Mouse (Mus musculus) limb, embryonic 10.5 days (tissue): ENCODE measurements around the gene Xxylt1. TPM values are rescaled to one million over a fixed set of nuclear protein-coding genes. Genes with fewer than 3 reads are reported as not detected.
A peak's percentile ranks its signal among the peaks of the same experiment; 100 is the strongest.

Experiments used
- DNase-seq: peaks from one replicate; pipeline ENCODE4 v3.0.0-alpha.2; 2017; ENCODE audit warnings: low spot score
- H3K27ac ChIP-seq: fragments of 300-500 bp; sonication (generic); 2 replicates; pipeline ENCODE4 v1.5.1; 2016; ENCODE audit warnings: mild to moderate bottlenecking
- H3K27me3 ChIP-seq: fragments of 300-500 bp; sonication (generic); 2 replicates; pipeline ENCODE4 v1.6.1; 2016; ENCODE audit warnings: low read depth, mild to moderate bottlenecking; ENCODE audit not compliant: poor library complexity, severe bottlenecking
- H3K36me3 ChIP-seq: fragments of 300-500 bp; sonication (generic); 2 replicates; pipeline ENCODE4 v1.6.1; 2016; ENCODE audit warnings: mild to moderate bottlenecking, moderate library complexity
- H3K4me1 ChIP-seq: fragments of 300-500 bp; sonication (generic); 2 replicates; pipeline ENCODE4 v1.6.1; 2016
- H3K4me3 ChIP-seq: fragments of 300-500 bp; sonication (generic); 2 replicates; pipeline ENCODE4 v1.5.1; 2016; ENCODE audit warnings: mild to moderate bottlenecking, moderate library complexity
- H3K9me3 ChIP-seq: fragments of 300-500 bp; sonication (generic); replicated peaks from 2 replicates; pipeline ENCODE4 v1.6.1; 2016; ENCODE audit warnings: mild to moderate bottlenecking
- WGBS: fragments of 180-500 bp; shearing (Covaris S2); methylation state at CpG from one replicate; pipeline ENCODE4 v1.1.7; 2016; 5-methylcytosine and 5-hydroxymethylcytosine counted together
- polyA plus RNA-seq: library from polyadenylated mRNA; unstranded; fragments of >200 nt; fragmentation: Nextera tagmentation; extraction: Ambion mirVana; gene quantifications from 2 replicates; pipeline ENCODE4 v1.2.1, GENCODE M21; 2016

The Xxylt1 gene
- polyA plus RNA-seq, 1 experiment from 2014 or later, result 16.6 TPM

DNA sequence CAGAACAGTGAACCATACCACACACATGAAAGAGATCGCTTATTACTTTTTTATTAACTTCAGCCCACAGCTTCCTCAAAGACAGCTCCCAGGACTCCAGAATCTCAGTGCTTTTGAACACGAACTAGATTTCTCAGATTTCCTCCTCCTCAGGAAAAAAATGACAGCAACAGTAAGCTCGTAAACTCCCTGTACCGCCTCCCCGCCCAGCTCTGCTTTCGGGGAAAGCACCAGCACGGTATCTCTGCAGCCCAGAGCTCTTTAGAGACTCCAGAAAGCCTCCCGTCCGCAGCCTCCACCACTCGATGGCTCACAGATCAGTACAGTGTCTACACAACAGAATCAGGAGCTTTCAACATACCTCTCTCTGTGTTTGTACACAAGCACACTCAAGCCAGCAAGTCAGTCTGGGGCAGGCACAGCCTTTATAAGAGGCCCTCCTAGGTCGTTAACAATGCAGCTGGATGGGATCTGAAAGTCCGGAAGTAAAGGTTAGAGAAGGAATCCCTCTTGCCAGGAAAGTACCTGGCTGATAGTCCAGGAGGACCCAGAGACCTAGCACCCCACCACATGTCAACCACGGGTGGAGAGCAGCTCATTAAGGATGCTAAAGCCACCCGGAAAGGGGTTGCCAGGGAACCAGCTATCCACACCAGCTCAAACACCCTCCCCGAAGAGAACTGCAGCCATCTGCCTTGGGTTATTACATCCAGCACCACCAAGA, 146.1 kb downstream of the Xxylt1 start:
- H3K4me3 ChIP-seq, result no peak overlapping the region
- peaks cover 52% of the 10 kb centered on the region for H3K4me1 ChIP-seq
- peak; percentile 43 for DNase-seq
- peak overlapping the region; percentile 74 for H3K27ac ChIP-seq
- 56% methylated on average over 15 of the region's 15 CpGs for WGBS
- no peaks in the 10 kb centered on the region for H3K27me3 ChIP-seq
- H3K36me3 ChIP-seq, result no peaks in the 10 kb centered on the region
- H3K9me3 ChIP-seq, result no peaks in the 10 kb centered on the region; the same call in 1 of the 2 replicates

GRCm38 (mm10) chr16:30934205-30934780, 146.9 kb downstream of the Xxylt1 start:
- no peak for DNase-seq
- peak overlapping the region; percentile 38 for H3K27ac ChIP-seq
- 74% methylated on average over 11 of the region's 11 CpGs for WGBS

GRCm38 (mm10) chr16:30933366-30933765, 147.9 kb downstream of the Xxylt1 start:
- 91% methylated on average over 8 of the region's 8 CpGs for WGBS
- DNase-seq, result no peak
- Histone ChIP-seq H3K27ac (no peak overlapping the region), H3K36me3 (no peaks in the 10 kb centered on the region), H3K4me1 (peaks cover 43% of the 10 kb centered on the region), H3K27me3 (no peaks in the 10 kb centered on the region), H3K9me3 (no peaks in the 10 kb centered on the region; the same call in 1 of the 2 replicates), H3K4me3 (no peak overlapping the region)

More at GRCm38 (mm10) chr16:30934205-30934780, 146.9 kb downstream of the Xxylt1 start:
- Histone ChIP-seq H3K9me3 (no peaks in the 10 kb centered on the region; the same call in 1 of the 2 replicates), H3K4me1 (peaks cover 44% of the 10 kb centered on the region), H3K4me3 (no peak overlapping the region), H3K36me3 (no peaks in the 10 kb centered on the region), H3K27me3 (no peaks in the 10 kb centered on the region)

- H3K4me1 ChIP-seq, result peaks cover 49% of the 10 kb centered on the region
- no peaks in the 10 kb centered on the region; the same call in 1 of the 2 replicates for H3K9me3 ChIP-seq
- peak overlapping the region; percentile 36; the same call in 1 of the 2 replicates for H3K27ac ChIP-seq
- no peaks in the 10 kb centered on the region for H3K27me3 ChIP-seq
- 63% methylated on average over 4 of the region's 4 CpGs for WGBS
- H3K36me3 ChIP-seq, result no peaks in the 10 kb centered on the region
- DNase-seq, result no peak
- no peak overlapping the region for H3K4me3 ChIP-seq
Observed at GRCm38 (mm10) chr16:30932791-30933190, 148.4 kb downstream of the Xxylt1 start.

DNA sequence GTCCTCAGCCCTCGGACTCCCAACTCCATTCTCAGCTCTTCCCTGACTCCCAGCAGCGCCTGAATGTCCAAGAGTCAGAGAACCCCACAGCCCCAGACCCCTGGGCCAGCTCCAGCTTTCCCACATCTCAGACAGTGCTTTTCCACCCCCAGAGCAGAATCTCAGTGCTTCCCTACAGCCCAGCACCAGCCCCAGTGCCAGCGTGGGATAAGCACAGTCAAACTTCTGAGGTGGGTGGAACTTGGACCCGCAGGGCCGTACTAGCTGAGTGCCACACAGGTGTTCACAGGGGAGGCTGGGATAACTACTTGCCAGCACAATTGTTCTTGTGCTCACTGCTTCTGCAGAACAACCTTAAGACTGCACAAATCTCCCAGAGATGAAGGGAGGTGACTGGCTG, 149.0 kb downstream of the Xxylt1 start:
- Histone ChIP-seq H3K4me1 (peaks cover 52% of the 10 kb centered on the region), H3K27me3 (no peaks in the 10 kb centered on the region), H3K4me3 (no peak overlapping the region), H3K27ac (peak overlapping the region; percentile 30; the same call in 1 of the 2 replicates), H3K36me3 (no peaks in the 10 kb centered on the region), H3K9me3 (no peaks in the 10 kb centered on the region; the same call in 1 of the 2 replicates)
- WGBS, result 85% methylated on average over 5 of the region's 5 CpGs
- no peak for DNase-seq

- no peaks in the 10 kb centered on the region; the same call in 1 of the 2 replicates for H3K9me3 ChIP-seq
- H3K27me3 ChIP-seq, result no peaks in the 10 kb centered on the region
- DNase-seq, result no peak
Observed at GRCm38 (mm10) chr16:30929165-30929564, 152.1 kb downstream of the Xxylt1 start.

GRCm38 (mm10) chr16:30928076-30928750, 153.0 kb downstream of the Xxylt1 start:
- DNase-seq, result no peak
- WGBS, result 57% methylated on average over 8 of the region's 8 CpGs
- no peaks in the 10 kb centered on the region for H3K27me3 ChIP-seq
- H3K9me3 ChIP-seq, result no peaks in the 10 kb centered on the region; the same call in 1 of the 2 replicates
- peaks cover 25% of the 10 kb centered on the region for H3K4me1 ChIP-seq
- no peaks in the 10 kb centered on the region for H3K36me3 ChIP-seq
- peak overlapping the region; percentile 15; the same call in 1 of the 2 replicates for H3K27ac ChIP-seq
- no peak overlapping the region for H3K4me3 ChIP-seq

More at GRCm38 (mm10) chr16:30929165-30929564, 152.1 kb downstream of the Xxylt1 start:
- Histone ChIP-seq H3K27ac (no peak overlapping the region), H3K36me3 (no peaks in the 10 kb centered on the region), H3K4me3 (no peak overlapping the region), H3K4me1 (peaks cover 30% of the 10 kb centered on the region)
- 89% methylated on average over 3 of the region's 3 CpGs for WGBS

DNA sequence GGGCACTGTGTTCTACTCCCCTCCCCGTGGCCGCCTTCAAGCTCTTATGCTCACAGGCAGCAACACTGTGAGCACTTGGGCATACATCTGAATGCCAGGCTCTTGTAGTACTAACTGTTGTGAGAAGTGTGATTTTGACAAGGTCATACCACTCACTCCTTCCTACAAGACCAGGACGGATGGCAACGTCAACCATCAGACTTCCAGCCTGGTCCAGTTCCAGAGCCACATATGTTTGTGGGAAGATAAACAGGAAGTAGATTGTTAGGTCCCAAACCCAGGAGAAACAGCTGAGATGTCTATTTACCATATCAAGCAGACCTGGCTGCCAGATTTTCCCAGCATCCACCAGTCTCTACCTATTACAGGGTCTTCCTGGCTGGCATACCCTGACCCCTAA, 155.7 kb downstream of the Xxylt1 start:
- no peak for DNase-seq
- Histone ChIP-seq H3K9me3 (peaks cover under 1% of the 10 kb centered on the region), H3K4me3 (no peak overlapping the region), H3K4me1 (peaks cover 17% of the 10 kb centered on the region; the same call in 1 of the 2 replicates), H3K27me3 (no peaks in the 10 kb centered on the region), H3K27ac (no peak overlapping the region), H3K36me3 (no peaks in the 10 kb centered on the region)
- 87% methylated on average over 4 of the region's 4 CpGs for WGBS

DNA sequence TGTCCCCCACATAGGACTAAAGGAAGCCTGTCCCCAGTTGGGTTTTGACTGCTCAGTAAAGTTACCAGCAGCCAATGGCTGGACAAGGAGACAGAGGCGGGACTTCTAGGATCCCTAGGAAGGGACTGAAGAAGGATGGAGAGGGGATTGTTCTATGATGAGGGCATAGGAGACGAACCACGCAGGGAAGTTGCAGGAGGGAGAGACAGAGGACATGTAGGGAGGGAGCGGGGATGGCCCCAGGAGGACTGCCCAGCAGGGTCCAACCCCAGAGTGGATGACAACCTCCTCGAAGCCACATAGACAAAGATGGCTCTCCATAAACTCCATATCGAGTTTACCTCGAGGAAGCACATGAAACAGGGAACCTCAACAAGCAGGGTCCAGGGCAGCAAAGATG, 157.3 kb downstream of the Xxylt1 start:
- H3K27ac ChIP-seq, result no peak overlapping the region
- peaks cover 4% of the 10 kb centered on the region; the same call in 1 of the 2 replicates for H3K9me3 ChIP-seq
- DNase-seq, result no peak
- peaks cover 17% of the 10 kb centered on the region; the same call in 1 of the 2 replicates for H3K4me1 ChIP-seq
- H3K36me3 ChIP-seq, result no peaks in the 10 kb centered on the region
- no peaks in the 10 kb centered on the region for H3K27me3 ChIP-seq
- H3K4me3 ChIP-seq, result no peak overlapping the region
- 69% methylated on average over 7 of the region's 7 CpGs for whole genome bisulfite sequencing

- no peaks in the 10 kb centered on the region for H3K27me3 ChIP-seq
- no peak overlapping the region for H3K27ac ChIP-seq
- H3K4me1 ChIP-seq, result peaks cover 6% of the 10 kb centered on the region; the same call in 1 of the 2 replicates
- WGBS, result 92% methylated on average over 1 of the region's 1 CpGs
- no peak for DNase-seq
- no peak overlapping the region for H3K4me3 ChIP-seq
- peaks cover 4% of the 10 kb centered on the region; the same call in 1 of the 2 replicates for H3K9me3 ChIP-seq
- H3K36me3 ChIP-seq, result no peaks in the 10 kb centered on the region
Observed at GRCm38 (mm10) chr16:30922548-30922947, 158.7 kb downstream of the Xxylt1 start.

DNA sequence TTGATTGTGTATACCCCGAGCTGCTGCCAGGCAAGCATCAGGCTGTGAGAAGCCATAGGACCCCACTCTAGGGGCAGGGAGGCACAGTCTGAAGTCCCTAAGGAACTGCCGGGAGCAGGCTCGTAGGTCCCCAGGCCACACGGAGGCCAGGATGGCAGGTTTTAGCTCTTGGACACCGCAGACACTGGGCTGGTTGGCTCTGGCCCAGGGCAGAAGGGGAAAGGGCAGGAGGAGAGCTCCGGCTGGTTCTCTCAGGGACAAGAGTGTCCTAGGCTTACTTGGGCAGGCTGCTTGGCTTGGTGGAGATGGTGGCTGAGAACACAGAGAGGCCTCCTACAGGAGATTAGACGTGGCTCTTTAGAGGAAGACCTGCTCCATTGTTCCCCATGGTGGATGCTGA, 162.4 kb downstream of the Xxylt1 start:
- H3K4me1 ChIP-seq, result no peaks in the 10 kb centered on the region; the same call in 1 of the 2 replicates
- DNase-seq, result no peak
- H3K4me3 ChIP-seq, result no peak overlapping the region
- peaks cover 4% of the 10 kb centered on the region; the same call in 1 of the 2 replicates for H3K9me3 ChIP-seq
- 93% methylated on average over 7 of the region's 7 CpGs for WGBS
- H3K27me3 ChIP-seq, result no peaks in the 10 kb centered on the region
- no peak overlapping the region for H3K27ac ChIP-seq
- H3K36me3 ChIP-seq, result no peaks in the 10 kb centered on the region

GRCm38 (mm10) chr16:30916931-30917330, 164.3 kb downstream of the Xxylt1 start:
- Histone ChIP-seq H3K4me1 (no peaks in the 10 kb centered on the region; the same call in 1 of the 2 replicates), H3K4me3 (no peak overlapping the region), H3K36me3 (no peaks in the 10 kb centered on the region), H3K9me3 (peaks cover 4% of the 10 kb centered on the region; the same call in 1 of the 2 replicates), H3K27me3 (no peaks in the 10 kb centered on the region), H3K27ac (no peak overlapping the region)
- DNase-seq, result no peak
- WGBS, result 97% methylated on average over 3 of the region's 3 CpGs
